ENCODE assay signal across 8 mouse cellular contexts in the genomic region with DNA sequence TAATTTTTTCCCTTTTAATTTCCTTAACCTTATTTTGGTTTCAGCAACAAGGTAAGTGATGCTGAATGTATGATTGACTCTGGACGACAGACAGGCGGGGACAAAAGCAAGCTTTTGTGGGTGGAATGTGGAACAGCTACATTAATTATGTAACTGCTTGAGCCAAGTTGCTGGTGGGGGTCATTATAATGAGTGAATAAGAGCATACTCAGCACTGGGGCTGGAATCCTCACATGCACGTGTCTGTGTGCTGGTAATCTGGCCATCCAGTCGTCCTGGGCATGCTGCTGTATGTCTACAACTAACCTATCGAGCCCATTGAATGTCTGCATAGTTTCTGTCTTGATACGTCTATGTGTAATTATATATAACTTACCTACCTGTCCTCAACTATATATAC. TPM values are rescaled to one million over a fixed set of nuclear protein-coding genes. Genes with fewer than 3 reads are reported as not detected.
A peak's percentile ranks its signal among the peaks of the same experiment; 100 is the strongest.
DNase-seq lines count a peak whose midpoint lies in the region; ATAC-seq lines count a peak whose summit lies in the region.

No protein-coding gene starts in this region.

- peak overlapping the region; percentile 56 for H3K9ac ChIP-seq in hindbrain, embryonic 14.5 days
- H3K9ac ChIP-seq in neural tube, embryonic 14.5 days (replicated peaks; ENCODE audit: low read depth, low read length) = peak overlapping the region; percentile 9; the same call in 1 of the 2 replicates

- no peaks in the 10 kb centered on the region for H3K9me3 ChIP-seq in hindbrain, embryonic 14.5 days (ENCODE audit: control insufficient read depth, low read length)
- H3K9me3 ChIP-seq in neural tube, embryonic 14.5 days (ENCODE audit: control insufficient read depth, low read length) = no peaks in the 10 kb centered on the region

- H3K27ac ChIP-seq in hindbrain, embryonic 14.5 days = peak overlapping the region; percentile 79
- no peak overlapping the region for H3K27ac ChIP-seq in neural tube, embryonic 14.5 days (ENCODE audit: low read depth, low read length)

- 31% methylated on average over 6 of the region's 6 CpGs for WGBS in hindbrain, embryonic 14.5 days
- 35% methylated on average over 6 of the region's 6 CpGs for WGBS in neural tube, embryonic 14.5 days

- peaks cover 17% of the 10 kb centered on the region for H3K4me1 ChIP-seq in hindbrain, embryonic 14.5 days (replicated peaks; ENCODE audit: control insufficient read depth, insufficient read depth, low read length)
- peaks cover 4% of the 10 kb centered on the region for H3K4me1 ChIP-seq in neural tube, embryonic 14.5 days (ENCODE audit: control insufficient read depth, insufficient read depth, low read length)

- H3K27me3 ChIP-seq in hindbrain, embryonic 14.5 days (ENCODE audit: control insufficient read depth, insufficient read depth, low read length) = no peaks in the 10 kb centered on the region
- H3K27me3 ChIP-seq in neural tube, embryonic 14.5 days (ENCODE audit: control insufficient read depth, insufficient read depth, low read length) = no peaks in the 10 kb centered on the region

- no peaks in the 10 kb centered on the region for H3K36me3 ChIP-seq in hindbrain, embryonic 14.5 days (replicated peaks; ENCODE audit: control insufficient read depth, insufficient read depth)
- H3K36me3 ChIP-seq in neural tube, embryonic 14.5 days (ENCODE audit: control insufficient read depth, insufficient read depth, low read length) = no peaks in the 10 kb centered on the region

- peak overlapping the region; percentile 54 for H3K4me2 ChIP-seq in hindbrain, embryonic 14.5 days (replicated peaks)
- peak overlapping the region; percentile 42 for H3K4me2 ChIP-seq in neural tube, embryonic 14.5 days (ENCODE audit: low read depth, low read length)

- intact Hi-C loops in left cerebral cortex, postnatal 36 days (cut with DNase I) = no loop called here

- no peak for ATAC-seq in hindbrain, embryonic 14.5 days (ENCODE audit: low FRiP score)
- ATAC-seq in neural tube, embryonic 14.5 days (ENCODE audit: low read depth) = peak; percentile 46; the same call in 1 of the 2 replicates

- peak; percentile 6 for DNase-seq in cerebellum, postnatal 25 days
- no peak for DNase-seq in cerebellum, adult 11-12 months
- DNase-seq in left cerebral cortex, postnatal 36 days (ENCODE audit: low spot score in 2 of 2) = peak; percentile 21 to 28
- DNase-seq in left cerebral cortex, adult 11 months (ENCODE audit: low spot score) = no peak
- DNase-seq in hindbrain, embryonic 14.5 days (ENCODE audit: low spot score) = no peak
- no peak for DNase-seq in B cell, adult 2 months
- no peak for DNase-seq in urinary bladder, postnatal 4 days (ENCODE audit: low spot score in 2 of 2)

- H3K4me3 ChIP-seq in hindbrain, embryonic 14.5 days (replicated peaks; ENCODE audit: low read length) = peak overlapping the region; percentile 29
- H3K4me3 ChIP-seq in neural tube, embryonic 14.5 days (ENCODE audit: low read depth, low read length) = peak overlapping the region; percentile 17

RNA-seq across cellular contexts. Expression of gene Atp8b5, which starts 57.3 kb away (rescaled TPM):
- total RNA-seq in left cerebral cortex, postnatal 36 days (2021) = under 1 TPM in 1 of 2 experiments, not detected in 1; 0.20 TPM
- polyA plus RNA-seq in hindbrain, embryonic 14.5 days (2014; fragmentation: Nextera tagmentation; extraction: Ambion mirVana) = 0.27 and 0.60 TPM in 2 replicates
- polyA plus RNA-seq in neural tube, embryonic 14.5 days (2014; fragmentation: Nextera tagmentation; extraction: Ambion mirVana) = 0.68 and 0.86 TPM in 2 replicates

Comparison
In these comparisons a context has a peak if more than half of its experiments do, and no peak if none do; other contexts are left out.
1. DNase-seq: peak in cerebellum, postnatal 25 days (2 of 2) and left cerebral cortex, postnatal 36 days (2 of 2); none in cerebellum, adult 11-12 months (single experiment), left cerebral cortex, adult 11 months (single experiment), hindbrain, embryonic 14.5 days (single experiment), B cell, adult 2 months (0 of 2) and urinary bladder, postnatal 4 days (0 of 2).